Mouse (Mus musculus): ENCODE data around the gene Nuak1.

- TF ChIP-seq CTCF (IDR thresholded peaks at IDR 0.05; ENCODE audit: insufficient read depth, low read depth, low read length) (peak; percentile 29; the same call in 1 of the 2 replicates), POLR2A (IDR thresholded peaks at IDR 0.05; ENCODE audit: insufficient read depth, low read depth, low read length) (no peak)
These were observed 47.9 kb upstream of the Nuak1 start for GRCm38 (mm10) chr10:84488315-84488714.

Data from olfactory bulb, adult 2 months (tissue).